Mouse (Mus musculus) kidney, adult 2 months (tissue): ENCODE data around the gene Chmp6. TPM values are rescaled to one million over a fixed set of nuclear protein-coding genes. Genes with fewer than 3 reads are reported as not detected.

Experiments used
- DNase-seq: peaks from one replicate; pipeline ENCODE4 v3.0.0; 2021
- H3K27ac ChIP-seq: fragments of 200-500 bp; 2 replicates; pipeline ENCODE4 v1.5.1; 2012; ENCODE audit warnings: low read depth, low read length, control low read depth, inconsistent platforms; ENCODE audit not compliant: insufficient read depth
- H3K27me3 ChIP-seq: fragments of 200-500 bp; replicated peaks from 2 replicates; pipeline ENCODE4 v1.6.1; 2012; ENCODE audit warnings: mild to moderate bottlenecking, moderate library complexity, low read length, inconsistent platforms; ENCODE audit not compliant: control insufficient read depth, insufficient read depth
- H3K36me3 ChIP-seq: fragments of 200-500 bp; 2 replicates; pipeline ENCODE4 v1.6.1; 2012; ENCODE audit warnings: mild to moderate bottlenecking, moderate library complexity, low read length, inconsistent platforms; ENCODE audit not compliant: control insufficient read depth, insufficient read depth
- H3K4me1 ChIP-seq: fragments of 200-500 bp; 2 replicates; pipeline ENCODE4 v1.6.1; 2011; ENCODE audit warnings: low read length; ENCODE audit not compliant: control insufficient read depth, insufficient read depth
- H3K4me3 ChIP-seq: fragments of 200-500 bp; 2 replicates; pipeline ENCODE4 v1.5.1; 2011; ENCODE audit warnings: mild to moderate bottlenecking, low read depth, low read length, control low read depth; ENCODE audit not compliant: insufficient read depth
- CTCF ChIP-seq: fragments of 200-500 bp; conservative IDR thresholded peaks from 2 replicates; pipeline ENCODE4 v1.5.1; 2011; ENCODE audit warnings: low read depth, mild to moderate bottlenecking, control low read depth, low read length, moderate library complexity, mixed read lengths; ENCODE audit not compliant: insufficient read depth, insufficient read length
- POLR2A ChIP-seq: fragments of 200-500 bp; IDR thresholded peaks from one replicate; pipeline ENCODE4 v1.6.1; 2011; ENCODE audit warnings: low read depth, low read length, control low read depth
- WGBS: fragments of 180-500 bp; shearing (Covaris S2); methylation state at CpG from one replicate; pipeline ENCODE4 v1.1.7; 2018; 5-methylcytosine and 5-hydroxymethylcytosine counted together
- polyA plus RNA-seq: library from polyadenylated mRNA; depleted of rRNA; stranded (reverse); fragments of >200 nt; gene quantifications from 2 replicates; pipeline ENCODE4 v1.2.3, GENCODE M21; 2012

The Chmp6 gene
- polyA plus RNA-seq, 1 experiment, result 97.2 TPM

DNA sequence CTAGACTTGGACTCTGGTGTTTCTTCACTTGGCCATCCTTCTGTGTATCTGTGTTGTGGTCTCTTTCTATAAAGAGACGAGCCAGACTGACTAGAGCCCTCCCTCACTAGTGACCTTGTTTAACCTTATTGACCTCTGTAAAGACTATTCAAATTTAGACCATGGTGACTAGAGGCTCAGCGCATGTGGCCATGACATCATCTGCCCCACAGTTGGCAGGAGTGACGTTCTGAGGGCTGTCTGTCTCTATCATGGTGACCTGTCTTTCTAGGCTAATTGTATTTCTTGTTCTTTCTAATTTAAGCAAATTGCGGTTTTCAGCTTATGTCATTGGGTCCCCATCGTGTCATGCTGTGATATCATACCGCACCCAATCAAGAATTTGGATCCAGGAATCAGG is 38.1 kb downstream of the Chmp6 start:
- Histone ChIP-seq H3K27ac (no peak overlapping the region), H3K4me1 (peaks cover 70% of the 10 kb centered on the region), H3K36me3 (no peaks in the 10 kb centered on the region), H3K4me3 (no peak overlapping the region), H3K27me3 (no peaks in the 10 kb centered on the region)
- no peak for DNase-seq
- WGBS, result 81% methylated on average over 6 of the region's 6 CpGs
- TF ChIP-seq POLR2A (no peak), CTCF (no peak)

DNA sequence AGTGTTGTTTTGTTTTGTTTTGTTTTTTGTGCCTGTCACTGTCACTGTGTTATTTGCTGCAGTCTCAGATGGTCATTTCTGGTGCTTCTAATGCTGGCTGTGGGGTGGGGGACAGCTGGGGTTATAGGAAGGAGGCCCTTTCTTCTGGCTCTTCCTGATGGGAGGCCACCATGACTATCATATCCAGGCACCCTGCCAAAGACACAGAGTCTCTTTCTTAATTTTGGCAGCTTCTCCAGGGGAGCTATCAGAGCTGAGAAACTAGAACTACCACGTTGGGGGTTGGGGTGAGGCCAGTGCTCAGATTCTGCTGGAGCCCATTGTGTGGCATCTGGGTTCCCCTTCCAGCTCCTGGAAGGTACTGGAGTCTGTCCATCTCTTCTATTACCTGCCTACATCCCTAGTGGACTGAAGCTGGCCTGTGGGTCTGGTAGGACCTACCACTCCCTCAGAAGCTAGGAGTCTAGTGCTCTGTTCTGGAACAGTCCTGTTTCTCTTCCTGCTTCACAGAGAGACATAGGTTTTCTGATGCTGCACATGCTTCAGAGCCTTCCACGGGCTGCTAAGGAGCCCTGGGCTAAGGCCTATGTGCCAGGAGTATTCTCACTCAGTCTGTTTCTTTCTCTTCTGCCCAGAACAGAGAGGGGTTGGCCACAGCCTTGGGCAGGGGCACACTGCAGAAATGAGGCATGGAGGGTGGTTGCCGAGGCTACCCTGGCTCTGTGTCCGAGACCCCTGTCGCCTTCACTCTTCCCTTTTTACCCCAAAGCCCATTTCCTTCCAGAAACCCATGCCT is 39.4 kb downstream of the Chmp6 start:
- TF ChIP-seq CTCF, result no peak
- TF ChIP-seq POLR2A, result no peak
- WGBS, result 56% methylated on average over 5 of the region's 5 CpGs
- H3K27ac ChIP-seq, result peak overlapping the region; percentile 43
- no peaks in the 10 kb centered on the region for H3K36me3 ChIP-seq
- no peaks in the 10 kb centered on the region for H3K27me3 ChIP-seq
- no peak overlapping the region for H3K4me3 ChIP-seq
- peak; percentile 91 for DNase-seq
- H3K4me1 ChIP-seq, result peaks cover 57% of the 10 kb centered on the region

DNA sequence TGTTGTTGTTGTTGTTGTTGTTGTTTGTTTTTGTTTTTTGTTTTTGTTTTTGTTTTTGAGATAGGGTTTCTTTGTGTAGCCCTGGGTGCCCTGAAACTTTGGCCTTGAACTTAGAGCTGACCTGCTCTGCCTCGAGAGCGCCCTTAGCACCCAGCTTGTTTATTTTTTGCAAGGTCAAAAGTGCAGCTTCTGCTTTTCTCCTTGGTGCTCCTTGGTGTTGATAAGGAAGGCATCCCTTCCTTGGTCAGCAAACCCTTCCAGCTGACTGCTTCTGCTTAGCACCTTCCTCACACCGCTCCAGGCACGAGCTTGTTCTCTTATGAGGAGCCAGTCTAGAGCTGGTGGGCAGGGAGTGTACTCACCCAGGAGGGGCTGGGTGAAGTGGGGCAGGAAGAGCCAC is 41.0 kb downstream of the Chmp6 start:
- WGBS, result 38% methylated on average over 4 of the region's 4 CpGs
- TF ChIP-seq POLR2A (no peak), CTCF (no peak)
- Histone ChIP-seq H3K4me3 (no peak overlapping the region), H3K36me3 (no peaks in the 10 kb centered on the region), H3K27ac (peak overlapping the region; percentile 36; the same call in 1 of the 2 replicates), H3K27me3 (no peaks in the 10 kb centered on the region), H3K4me1 (peaks cover 41% of the 10 kb centered on the region)
- peak; percentile 56 for DNase-seq

DNA sequence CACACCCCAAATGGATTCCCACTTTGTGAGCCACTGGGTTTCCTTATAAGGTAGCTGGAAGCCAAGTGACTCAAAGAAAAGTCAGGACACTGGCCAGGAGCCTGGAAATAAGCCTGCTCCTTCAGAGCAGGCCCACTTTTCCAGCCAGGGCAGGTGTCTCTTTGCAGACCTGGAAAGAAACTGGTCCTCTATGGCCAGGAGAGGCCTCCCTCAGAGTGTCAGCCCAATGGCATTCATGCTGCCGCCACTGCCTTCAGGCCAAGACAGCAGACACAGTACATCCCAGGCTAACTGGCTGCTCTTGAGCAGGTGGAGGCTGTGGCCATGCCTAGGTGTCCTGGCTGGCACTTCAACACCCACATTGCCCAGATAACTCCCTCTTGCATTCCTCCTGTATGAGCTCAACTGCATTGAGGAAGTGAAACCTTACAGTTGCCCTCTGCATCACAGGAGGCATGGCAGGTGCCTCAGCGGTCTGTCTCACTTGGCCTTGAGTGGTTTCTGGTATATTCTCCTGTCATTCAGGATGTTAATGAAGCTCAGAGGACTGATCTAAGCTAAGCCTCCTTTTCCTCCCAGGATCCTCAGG is 41.6 kb downstream of the Chmp6 start:
- peak overlapping the region; percentile 47 for H3K27ac ChIP-seq
- DNase-seq, result no peak

DNA sequence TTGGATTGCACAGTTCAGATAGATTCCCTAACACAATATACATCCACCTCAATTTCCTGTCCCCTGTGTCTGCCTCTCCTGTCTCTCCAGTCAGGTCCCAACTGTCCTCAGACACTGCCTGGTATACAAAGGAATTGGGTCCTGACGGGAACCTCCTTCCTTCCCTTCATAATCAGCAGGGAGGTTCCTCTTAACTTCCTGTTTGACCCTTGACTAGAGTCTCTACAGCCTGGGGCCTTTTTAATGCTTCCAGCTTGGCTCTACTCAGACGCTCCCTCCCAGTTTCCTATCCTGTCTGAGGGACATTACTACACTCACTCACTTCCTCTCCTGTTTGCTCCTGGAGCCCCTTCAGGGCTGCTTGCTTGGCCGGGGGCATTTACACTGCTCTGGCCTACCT is 42.2 kb downstream of the Chmp6 start:
- peaks cover 43% of the 10 kb centered on the region for H3K4me1 ChIP-seq
- peak overlapping the region; percentile 47 for H3K27ac ChIP-seq
- H3K36me3 ChIP-seq, result no peaks in the 10 kb centered on the region; the same call in 1 of the 2 replicates
- H3K4me3 ChIP-seq, result no peak overlapping the region
- TF ChIP-seq CTCF (no peak), POLR2A (no peak)
- 36% methylated on average over 3 of the region's 3 CpGs for WGBS
- peak; percentile 67 for DNase-seq
- H3K27me3 ChIP-seq, result no peaks in the 10 kb centered on the region

More for the DNA sequence above, 41.6 kb downstream of the Chmp6 start:
- Histone ChIP-seq H3K27me3 (no peaks in the 10 kb centered on the region), H3K4me3 (no peak overlapping the region), H3K4me1 (peaks cover 43% of the 10 kb centered on the region), H3K36me3 (no peaks in the 10 kb centered on the region)
- TF ChIP-seq POLR2A (no peak), CTCF (no peak)
- 57% methylated on average over 2 of the region's 2 CpGs for WGBS

DNA sequence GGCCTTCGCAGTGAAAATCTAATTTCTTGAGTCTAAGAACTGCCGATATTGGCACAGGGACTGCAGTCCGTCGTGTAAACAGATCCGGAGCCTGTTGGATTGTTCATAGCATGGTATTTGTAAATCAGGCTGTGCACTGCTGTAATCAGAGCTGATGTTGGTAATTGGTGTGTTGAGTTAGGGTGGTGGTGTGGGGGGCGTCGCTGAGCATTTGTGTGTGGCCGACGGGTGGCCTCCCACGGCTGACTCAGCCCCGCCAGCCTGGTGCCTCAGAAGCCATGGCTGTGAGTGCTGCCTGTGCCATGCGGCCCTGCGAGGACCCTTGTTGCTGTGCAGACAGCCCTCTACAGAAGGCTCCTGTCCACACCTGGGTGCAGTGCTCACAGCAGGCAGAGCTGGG is 43.3 kb downstream of the Chmp6 start:
- H3K36me3 ChIP-seq, result no peaks in the 10 kb centered on the region; the same call in 1 of the 2 replicates
- 77% methylated on average over 13 of the region's 13 CpGs for WGBS
- no peaks in the 10 kb centered on the region for H3K27me3 ChIP-seq
- peaks cover 40% of the 10 kb centered on the region for H3K4me1 ChIP-seq
- H3K27ac ChIP-seq, result no peak overlapping the region
- TF ChIP-seq POLR2A (no peak), CTCF (no peak)
- DNase-seq, result no peak
- H3K4me3 ChIP-seq, result no peak overlapping the region

DNA sequence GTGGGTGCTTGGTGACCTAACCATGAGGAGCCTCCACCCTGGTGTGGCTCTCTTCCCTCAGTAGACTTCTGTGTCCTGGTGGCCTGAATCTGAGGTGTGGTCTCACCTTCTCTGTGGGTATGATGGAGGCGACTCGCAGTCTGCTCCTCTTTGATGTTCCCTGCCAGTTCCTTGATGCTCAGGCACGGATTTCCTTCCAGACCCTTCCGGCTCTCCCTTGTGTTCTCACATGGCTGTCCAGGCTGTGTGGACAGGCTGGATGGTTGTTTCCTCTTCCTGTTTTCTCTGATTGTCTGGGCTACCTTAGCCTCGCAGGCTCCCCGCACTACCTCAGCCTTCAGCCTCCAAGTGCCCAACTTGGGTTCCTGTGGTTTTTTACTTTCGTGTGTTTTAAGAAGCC is 45.6 kb downstream of the Chmp6 start:
- WGBS, result 74% methylated on average over 7 of the region's 7 CpGs
- Histone ChIP-seq H3K36me3 (no peaks in the 10 kb centered on the region; the same call in 1 of the 2 replicates), H3K4me1 (peaks cover 18% of the 10 kb centered on the region), H3K27me3 (no peaks in the 10 kb centered on the region), H3K4me3 (no peak overlapping the region), H3K27ac (0 out of 2 replicates have a peak overlapping the region, but pooled peaks have one; percentile 4)
- DNase-seq, result peak; percentile 70
- no peak for TF ChIP-seq POLR2A
- TF ChIP-seq CTCF, result no peak
